Comparison of ENCODE assay signal across 8 mouse cellular contexts in genomic region chr6:125355197-125355741, GRCm38 (mm10). TPM values are rescaled to one million over a fixed set of nuclear protein-coding genes. Genes with fewer than 3 reads are reported as not detected.
A peak's percentile ranks its signal among the peaks of the same experiment; 100 is the strongest.
DNase-seq lines count a peak whose midpoint lies in the region; ATAC-seq and TF ChIP-seq lines count a peak whose summit lies in the region.

No protein-coding gene starts in this region.

- H3K36me3 ChIP-seq in kidney, adult 2 months (ENCODE audit: control insufficient read depth, insufficient read depth, low read length): no peaks in the 10 kb centered on the region
- peaks cover 13% of the 10 kb centered on the region for H3K36me3 ChIP-seq in intestine, embryonic 15.5 days
- peaks cover 4% of the 10 kb centered on the region; the same call in 1 of the 2 replicates for H3K36me3 ChIP-seq in neural tube, embryonic 12.5 days

- H3K4me2 ChIP-seq in intestine, embryonic 15.5 days (replicated peaks): peak overlapping the region; percentile 53
- H3K4me2 ChIP-seq in neural tube, embryonic 12.5 days (replicated peaks): peak overlapping the region; percentile 39

- peaks cover 33% of the 10 kb centered on the region for H3K4me1 ChIP-seq in kidney, adult 2 months (ENCODE audit: control insufficient read depth, insufficient read depth, low read length)
- H3K4me1 ChIP-seq in intestine, embryonic 15.5 days (replicated peaks): peaks cover 59% of the 10 kb centered on the region
- peaks cover 24% of the 10 kb centered on the region for H3K4me1 ChIP-seq in neural tube, embryonic 12.5 days

- DNase-seq in kidney, adult 2 months: no peak
- DNase-seq in kidney, adult 11 months: no peak
- DNase-seq in cerebellum, postnatal 25 days: no peak
- no peak for DNase-seq in layer of hippocampus, adult 11-12 months (ENCODE audit: low spot score)
- no peak for DNase-seq in left cerebral cortex, postnatal 25 days (ENCODE audit: low spot score in 2 of 2)

- no peaks in the 10 kb centered on the region for H3K27me3 ChIP-seq in kidney, adult 2 months (replicated peaks; ENCODE audit: control insufficient read depth, insufficient read depth, low read length)
- H3K27me3 ChIP-seq in intestine, embryonic 15.5 days (replicated peaks): no peaks in the 10 kb centered on the region
- H3K27me3 ChIP-seq in neural tube, embryonic 12.5 days (replicated peaks): no peaks in the 10 kb centered on the region; the same call in 1 of the 2 replicates

- WGBS in kidney, adult 2 months: 25% methylated on average over 10 of the region's 10 CpGs
- WGBS in intestine, embryonic 15.5 days: 13% methylated on average over 10 of the region's 10 CpGs
- 5% methylated on average over 10 of the region's 10 CpGs for WGBS in neural tube, embryonic 12.5 days

- peak overlapping the region; percentile 47 for H3K27ac ChIP-seq in kidney, adult 2 months (ENCODE audit: insufficient read depth, low read depth, low read length)
- H3K27ac ChIP-seq in intestine, embryonic 15.5 days: peak overlapping the region; percentile 75
- H3K27ac ChIP-seq in neural tube, embryonic 12.5 days: no peak overlapping the region

- no peak for TF ChIP-seq CTCF in kidney, adult 2 months (conservative IDR thresholded peaks at IDR 0.05; ENCODE audit: insufficient read depth, insufficient read length, low read depth, low read length)

- intact Hi-C loops in left cerebral cortex, postnatal 25 days (cut with DNase I): no loop called here

- no peak for TF ChIP-seq POLR2A in kidney, adult 2 months (IDR thresholded peaks at IDR 0.05; ENCODE audit: low read depth, low read length)

- H3K9me3 ChIP-seq in intestine, embryonic 15.5 days: no peaks in the 10 kb centered on the region
- no peaks in the 10 kb centered on the region for H3K9me3 ChIP-seq in neural tube, embryonic 12.5 days

- ATAC-seq in common myeloid progenitor, adult 5-6 weeks (replicated peaks; ENCODE audit: low read depth, poor library complexity, severe bottlenecking): peak; percentile 40
- no peak; the same call in 1 of the 2 replicates for ATAC-seq in intestine, embryonic 15.5 days
- ATAC-seq in neural tube, embryonic 12.5 days (ENCODE audit: low FRiP score, low read depth): no peak

- H3K9ac ChIP-seq in intestine, embryonic 15.5 days: peak overlapping the region; percentile 13
- H3K9ac ChIP-seq in neural tube, embryonic 12.5 days: no peak overlapping the region

- 0 out of 2 replicates have a peak overlapping the region, but pooled peaks have one; percentile 4 for H3K4me3 ChIP-seq in kidney, adult 2 months (ENCODE audit: insufficient read depth, low read depth, low read length)
- peak overlapping the region; percentile 11; the same call in 1 of the 2 replicates for H3K4me3 ChIP-seq in intestine, embryonic 15.5 days (replicated peaks)
- H3K4me3 ChIP-seq in neural tube, embryonic 12.5 days: no peak overlapping the region

RNA-seq across cellular contexts. Expression of gene Tnfrsf1a, which starts 6.1 kb away (rescaled TPM):
- 98.6 and 109 TPM in 2 replicates for polyA plus RNA-seq in kidney, adult 2 months (2012; rRNA removed)
- 28.3 and 33.1 TPM in 2 replicates for total RNA-seq in common myeloid progenitor, adult 5-6 weeks (2017)
- polyA plus RNA-seq in intestine, embryonic 15.5 days (2015; fragmentation: Nextera tagmentation; extraction: Ambion mirVana): 69.1 and 71.4 TPM in 2 replicates
- polyA plus RNA-seq in neural tube, embryonic 12.5 days (2016; fragmentation: Nextera tagmentation; extraction: Ambion mirVana): 22.7 and 23.3 TPM in 2 replicates
- total RNA-seq in left cerebral cortex, postnatal 25 days (2021): 10 to 100 TPM; 11.5 to 12.7 TPM

RNA-seq across cellular contexts. Expression of gene Plekhg6, which starts 25.3 kb away (rescaled TPM):
- polyA plus RNA-seq in kidney, adult 2 months (2012; rRNA removed): 6.1 and 7.1 TPM in 2 replicates
- total RNA-seq in common myeloid progenitor, adult 5-6 weeks (2017): not detected in 2 replicates
- 7.3 and 8.9 TPM in 2 replicates for polyA plus RNA-seq in intestine, embryonic 15.5 days (2015; fragmentation: Nextera tagmentation; extraction: Ambion mirVana)
- polyA plus RNA-seq in neural tube, embryonic 12.5 days (2016; fragmentation: Nextera tagmentation; extraction: Ambion mirVana): 0.09 and 0.15 TPM in 2 replicates
- total RNA-seq in left cerebral cortex, postnatal 25 days (2021): under 1 TPM; 0.25 to 0.39 TPM

RNA-seq across cellular contexts. Expression of gene Scnn1a, which starts 34.8 kb away (rescaled TPM):
- 83.5 and 89.5 TPM in 2 replicates for polyA plus RNA-seq in kidney, adult 2 months (2012; rRNA removed)
- total RNA-seq in common myeloid progenitor, adult 5-6 weeks (2017): 0.55 and 0.63 TPM in 2 replicates
- polyA plus RNA-seq in intestine, embryonic 15.5 days (2015; fragmentation: Nextera tagmentation; extraction: Ambion mirVana): 2.6 and 3.3 TPM in 2 replicates
- polyA plus RNA-seq in neural tube, embryonic 12.5 days (2016; fragmentation: Nextera tagmentation; extraction: Ambion mirVana): 0.13 and 0.47 TPM in 2 replicates
- total RNA-seq in left cerebral cortex, postnatal 25 days (2021): 1 to 10 TPM; 2.4 to 2.6 TPM

RNA-seq across cellular contexts. Expression of gene Ltbr, which starts 41.6 kb away (rescaled TPM):
- polyA plus RNA-seq in kidney, adult 2 months (2012; rRNA removed): 97.1 and 116 TPM in 2 replicates
- total RNA-seq in common myeloid progenitor, adult 5-6 weeks (2017): 23.2 and 25.0 TPM in 2 replicates
- polyA plus RNA-seq in intestine, embryonic 15.5 days (2015; fragmentation: Nextera tagmentation; extraction: Ambion mirVana): 78.6 and 83.8 TPM in 2 replicates
- 17.0 and 18.7 TPM in 2 replicates for polyA plus RNA-seq in neural tube, embryonic 12.5 days (2016; fragmentation: Nextera tagmentation; extraction: Ambion mirVana)
- 1 to 10 TPM; 8.1 to 9.9 TPM for total RNA-seq in left cerebral cortex, postnatal 25 days (2021)

Comparison
In these comparisons a context has a peak if more than half of its experiments do, and no peak if none do; other contexts are left out.
1. RNA of gene Scnn1a, which starts 34.8 kb away (polyA plus RNA-seq): 83.5 to 89.5 TPM in kidney, adult 2 months; 2.6 to 3.3 TPM in intestine, embryonic 15.5 days and 0.13 to 0.47 TPM in neural tube, embryonic 12.5 days; every median in the first group is over 10 times any median in the second.